Mouse (Mus musculus): Measurements from ENCODE around the gene Ssrp1.

Ssrp1 gene

GRCm38 (mm10) chr2:85073751-85074150 is 36.7 kb downstream of the Ssrp1 start:
- DNase-seq (ENCODE audit: low spot score in 2 of 2), result no peak

GRCm38 (mm10) chr2:85088716-85089646 is 51.9 kb downstream of the Ssrp1 start:
- no peak for DNase-seq (ENCODE audit: low spot score in 2 of 2)

GRCm38 (mm10) chr2:85091325-85091724 is 54.3 kb downstream of the Ssrp1 start:
- no peak for DNase-seq (ENCODE audit: low spot score in 2 of 2)

GRCm38 (mm10) chr2:85093376-85093775 is 56.3 kb downstream of the Ssrp1 start:
- no peak for DNase-seq (ENCODE audit: low spot score in 2 of 2)

- DNase-seq (ENCODE audit: low spot score in 2 of 2), result no peak
Measured at GRCm38 (mm10) chr2:85095906-85096305, 58.9 kb downstream of the Ssrp1 start.

Measured in cerebellum, postnatal 4 days (tissue).